Mouse (Mus musculus): Measurements from ENCODE around the gene Plcl2. TPM values are rescaled to one million over a fixed set of nuclear protein-coding genes. Genes with fewer than 3 reads are reported as not detected.

Plcl2 gene
- polyA plus RNA-seq, 1 experiment from 2014 or later: 2.4 TPM

DNA sequence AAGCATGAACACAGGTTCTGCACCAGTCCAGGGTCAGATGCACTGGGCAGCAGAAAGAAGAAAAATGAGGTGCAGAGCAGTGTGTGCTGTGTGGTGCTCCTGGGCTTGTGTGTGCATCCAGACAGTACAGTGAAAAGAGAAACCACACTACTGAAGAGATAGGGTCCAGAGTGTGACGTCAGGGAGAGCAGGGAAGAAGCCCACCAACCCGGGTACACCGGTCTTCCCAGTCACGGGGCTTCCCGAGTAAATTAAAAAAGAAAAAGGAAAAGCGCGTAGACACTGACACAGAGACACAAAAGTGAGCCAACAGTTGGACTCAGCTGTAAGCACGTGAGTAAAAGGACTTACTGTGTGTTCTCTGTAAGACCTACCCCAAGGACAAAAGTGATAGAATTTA, 149.7 kb downstream of the Plcl2 start:
- Histone ChIP-seq H3K27ac (ENCODE audit: low read length) (no peak overlapping the region), H3K4me3 (ENCODE audit: low read length) (no peak overlapping the region), H3K4me2 (ENCODE audit: low read depth, low read length) (no peak overlapping the region), H3K36me3 (ENCODE audit: control insufficient read depth, insufficient read depth, low read length) (no peaks in the 10 kb centered on the region), H3K4me1 (replicated peaks; ENCODE audit: control insufficient read depth, insufficient read depth, low read length) (0 out of 2 replicates have a peak, but pooled peaks cover 4% of the 10 kb centered on the region), H3K9me3 (ENCODE audit: control insufficient read depth, low read length) (no peaks in the 10 kb centered on the region), H3K9ac (ENCODE audit: low read length) (no peak overlapping the region), H3K27me3 (ENCODE audit: control insufficient read depth, insufficient read depth, low read depth, low read length) (no peaks in the 10 kb centered on the region)
- 93% methylated on average over 8 of the region's 8 CpGs for WGBS
- no peak for ATAC-seq (ENCODE audit: low read depth)

DNA sequence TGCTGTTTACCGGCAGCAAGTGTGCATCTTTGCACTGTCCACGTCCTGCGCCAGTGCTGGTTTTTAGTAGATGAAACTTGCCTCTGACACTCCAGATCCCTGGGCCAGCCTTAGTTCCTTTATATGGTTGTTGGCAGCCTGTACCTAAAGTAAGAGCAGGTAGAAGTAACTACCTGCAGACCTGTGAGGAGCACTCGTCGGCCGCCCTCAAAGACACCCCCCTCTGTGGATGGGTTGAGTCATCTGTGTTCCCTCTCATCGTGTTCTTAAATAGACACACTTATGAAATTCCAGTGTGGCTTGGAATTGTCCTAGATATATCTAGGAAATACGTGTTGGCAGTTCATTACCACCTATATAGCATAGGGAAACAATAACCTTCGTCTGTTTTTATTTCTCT, 158.4 kb downstream of the Plcl2 start:
- H3K4me2 ChIP-seq (ENCODE audit: low read depth, low read length): no peak overlapping the region
- H3K9me3 ChIP-seq (ENCODE audit: control insufficient read depth, low read length): no peaks in the 10 kb centered on the region
- WGBS: 88% methylated on average over 9 of the region's 9 CpGs
- no peaks in the 10 kb centered on the region for H3K27me3 ChIP-seq (ENCODE audit: control insufficient read depth, insufficient read depth, low read depth, low read length)
- no peak overlapping the region for H3K4me3 ChIP-seq (ENCODE audit: low read length)
- no peaks in the 10 kb centered on the region for H3K36me3 ChIP-seq (ENCODE audit: control insufficient read depth, insufficient read depth, low read length)
- no peak overlapping the region for H3K27ac ChIP-seq (ENCODE audit: low read length)
- no peaks in the 10 kb centered on the region for H3K4me1 ChIP-seq (replicated peaks; ENCODE audit: control insufficient read depth, insufficient read depth, low read length)
- H3K9ac ChIP-seq (ENCODE audit: low read length): no peak overlapping the region
- ATAC-seq (ENCODE audit: low read depth): no peak

DNA sequence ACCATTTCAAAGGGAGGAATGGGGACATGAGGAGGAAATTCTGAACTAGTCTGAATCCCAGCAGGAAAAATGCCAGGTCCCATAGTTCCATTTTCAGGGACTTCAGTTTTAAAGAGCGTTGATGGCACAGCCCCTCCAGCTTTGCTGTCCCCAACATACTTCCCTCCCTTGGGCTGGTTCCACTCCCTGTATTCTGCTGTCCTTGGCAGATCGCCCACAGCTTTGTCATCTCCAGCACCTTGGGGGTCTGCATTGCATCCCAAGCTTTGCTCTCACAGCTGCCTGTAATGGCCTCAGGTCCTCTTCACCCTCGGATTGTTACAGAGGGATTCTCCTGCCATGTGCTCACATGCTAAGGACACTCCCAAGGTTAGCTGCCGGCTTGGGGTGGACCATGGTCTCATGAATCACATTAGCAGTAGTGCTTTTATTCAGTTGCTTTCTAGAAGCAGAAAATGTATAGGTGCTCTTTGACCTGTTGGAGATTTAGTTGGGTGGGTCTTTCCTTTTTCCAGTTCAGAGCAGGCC, 159.5 kb downstream of the Plcl2 start:
- Histone ChIP-seq H3K9ac (ENCODE audit: low read length) (no peak overlapping the region), H3K9me3 (ENCODE audit: control insufficient read depth, low read length) (no peaks in the 10 kb centered on the region), H3K4me3 (ENCODE audit: low read length) (no peak overlapping the region), H3K27me3 (ENCODE audit: control insufficient read depth, insufficient read depth, low read depth, low read length) (no peaks in the 10 kb centered on the region), H3K4me2 (ENCODE audit: low read depth, low read length) (no peak overlapping the region), H3K36me3 (ENCODE audit: control insufficient read depth, insufficient read depth, low read length) (no peaks in the 10 kb centered on the region), H3K27ac (ENCODE audit: low read length) (no peak overlapping the region), H3K4me1 (replicated peaks; ENCODE audit: control insufficient read depth, insufficient read depth, low read length) (no peaks in the 10 kb centered on the region)
- WGBS: 72% methylated on average over 4 of the region's 4 CpGs
- ATAC-seq (ENCODE audit: low read depth): no peak

DNA sequence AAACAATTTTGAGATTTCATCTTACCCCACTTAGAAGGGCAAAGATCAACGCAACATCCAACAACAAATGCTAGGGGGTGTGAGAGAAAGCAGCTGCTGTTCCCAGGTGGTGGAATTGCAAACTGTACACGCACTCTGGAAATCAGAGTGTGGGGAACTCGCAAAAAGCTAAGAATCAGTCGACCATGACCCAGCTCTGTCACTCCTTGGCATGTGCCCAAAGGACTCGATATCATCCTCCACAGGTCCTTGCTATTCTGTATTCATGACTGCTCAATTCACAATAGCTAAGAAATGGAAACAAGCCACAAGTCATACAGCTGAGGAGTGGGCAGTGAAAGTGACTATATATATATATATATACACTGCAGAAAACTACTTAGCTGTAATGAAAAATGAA, 162.2 kb downstream of the Plcl2 start:
- no peak for ATAC-seq (ENCODE audit: low read depth)
- WGBS: 57% methylated on average over 5 of the region's 5 CpGs
- H3K4me3 ChIP-seq (ENCODE audit: low read length): no peak overlapping the region

DNA sequence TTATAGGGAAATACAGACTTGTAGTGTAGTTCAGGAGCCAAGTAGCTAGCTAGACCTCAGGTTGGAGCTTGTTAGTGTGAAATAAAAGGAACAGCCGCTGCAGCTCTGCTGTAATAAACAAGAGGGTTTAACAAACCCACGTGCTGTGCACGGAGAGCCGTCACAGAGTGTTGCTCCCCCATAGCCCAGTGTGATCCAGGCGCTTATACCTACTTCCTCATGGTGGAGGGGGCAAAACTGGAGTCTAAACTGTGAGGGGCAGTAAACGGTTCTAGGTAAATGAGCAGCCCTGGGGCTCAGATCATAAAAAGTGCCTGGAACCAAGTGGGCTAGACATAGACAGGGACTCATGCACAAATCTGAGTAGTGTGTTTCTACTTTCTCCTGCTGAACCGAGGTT, 165.4 kb downstream of the Plcl2 start:
- no peak for ATAC-seq (ENCODE audit: low read depth)
- Histone ChIP-seq H3K4me2 (ENCODE audit: low read depth, low read length) (no peak overlapping the region), H3K27me3 (ENCODE audit: control insufficient read depth, insufficient read depth, low read depth, low read length) (no peaks in the 10 kb centered on the region), H3K9me3 (ENCODE audit: control insufficient read depth, low read length) (no peaks in the 10 kb centered on the region), H3K4me3 (ENCODE audit: low read length) (no peak overlapping the region), H3K4me1 (replicated peaks; ENCODE audit: control insufficient read depth, insufficient read depth, low read length) (peaks cover 14% of the 10 kb centered on the region; the same call in 1 of the 2 replicates), H3K36me3 (ENCODE audit: control insufficient read depth, insufficient read depth, low read length) (no peaks in the 10 kb centered on the region), H3K9ac (ENCODE audit: low read length) (no peak overlapping the region), H3K27ac (ENCODE audit: low read length) (peak overlapping the region; percentile 58)
- WGBS: 72% methylated on average over 7 of the region's 7 CpGs

More for the DNA sequence above, 162.2 kb downstream of the Plcl2 start:
- Histone ChIP-seq H3K9ac (ENCODE audit: low read length) (no peak overlapping the region), H3K4me2 (ENCODE audit: low read depth, low read length) (no peak overlapping the region), H3K27me3 (ENCODE audit: control insufficient read depth, insufficient read depth, low read depth, low read length) (no peaks in the 10 kb centered on the region), H3K4me1 (replicated peaks; ENCODE audit: control insufficient read depth, insufficient read depth, low read length) (0 out of 2 replicates have a peak, but pooled peaks cover 2% of the 10 kb centered on the region), H3K36me3 (ENCODE audit: control insufficient read depth, insufficient read depth, low read length) (no peaks in the 10 kb centered on the region), H3K9me3 (ENCODE audit: control insufficient read depth, low read length) (no peaks in the 10 kb centered on the region), H3K27ac (ENCODE audit: low read length) (no peak overlapping the region)

DNA sequence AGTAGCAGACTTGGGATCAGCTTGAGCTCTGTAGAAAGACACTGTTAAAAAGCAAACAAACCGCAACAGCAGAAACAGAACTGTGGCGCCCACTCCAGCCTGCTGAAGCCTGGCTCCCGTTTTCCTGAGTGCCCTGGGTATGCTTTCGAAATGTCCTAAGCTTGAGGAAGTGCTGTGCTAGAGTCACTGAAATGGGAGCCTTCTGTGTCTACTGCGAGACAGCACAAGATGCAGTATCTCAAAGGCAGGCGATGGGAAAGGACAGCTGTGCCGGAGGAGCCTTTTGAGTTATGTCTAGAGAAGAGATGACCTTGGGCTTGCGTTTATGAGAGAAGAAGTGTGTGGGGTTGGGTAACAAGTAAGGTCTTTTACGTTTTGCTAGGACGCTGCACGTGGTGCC, 166.0 kb downstream of the Plcl2 start:
- Histone ChIP-seq H3K4me3 (ENCODE audit: low read length) (no peak overlapping the region), H3K4me2 (ENCODE audit: low read depth, low read length) (no peak overlapping the region), H3K36me3 (ENCODE audit: control insufficient read depth, insufficient read depth, low read length) (no peaks in the 10 kb centered on the region), H3K4me1 (replicated peaks; ENCODE audit: control insufficient read depth, insufficient read depth, low read length) (peaks cover 14% of the 10 kb centered on the region; the same call in 1 of the 2 replicates), H3K9me3 (ENCODE audit: control insufficient read depth, low read length) (no peaks in the 10 kb centered on the region), H3K27me3 (ENCODE audit: control insufficient read depth, insufficient read depth, low read depth, low read length) (no peaks in the 10 kb centered on the region), H3K27ac (ENCODE audit: low read length) (peak overlapping the region; percentile 58), H3K9ac (ENCODE audit: low read length) (no peak overlapping the region)
- 58% methylated on average over 11 of the region's 11 CpGs for WGBS
- peak; percentile 59; the same call in 1 of the 2 replicates for ATAC-seq (ENCODE audit: low read depth)

DNA sequence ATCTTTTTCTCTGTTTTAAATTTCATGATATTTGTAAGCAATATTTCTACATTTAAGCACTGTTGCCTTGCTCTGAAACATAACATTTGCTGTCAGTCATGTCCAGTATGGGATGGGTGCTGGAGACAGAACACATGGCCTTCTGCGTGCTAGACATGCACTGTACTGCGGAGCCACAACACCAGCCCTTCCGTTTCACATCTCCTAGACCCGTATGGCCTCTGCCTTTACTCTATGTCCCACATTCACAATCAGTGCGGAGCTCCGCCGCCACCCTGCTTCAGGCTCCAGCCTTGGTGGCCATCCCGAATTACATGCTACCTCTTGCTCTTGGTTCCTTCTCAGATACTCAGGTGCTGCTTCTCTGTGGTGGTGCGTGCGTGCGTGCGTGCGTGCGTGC, 168.1 kb downstream of the Plcl2 start:
- H3K4me1 ChIP-seq (replicated peaks; ENCODE audit: control insufficient read depth, insufficient read depth, low read length): peaks cover 14% of the 10 kb centered on the region; the same call in 1 of the 2 replicates
- H3K4me3 ChIP-seq (ENCODE audit: low read length): no peak overlapping the region
- no peak overlapping the region for H3K9ac ChIP-seq (ENCODE audit: low read length)
- no peak for ATAC-seq (ENCODE audit: low read depth)
- H3K4me2 ChIP-seq (ENCODE audit: low read depth, low read length): no peak overlapping the region
- H3K36me3 ChIP-seq (ENCODE audit: control insufficient read depth, insufficient read depth, low read length): no peaks in the 10 kb centered on the region
- WGBS: 90% methylated on average over 14 of the region's 14 CpGs
- no peaks in the 10 kb centered on the region for H3K27me3 ChIP-seq (ENCODE audit: control insufficient read depth, insufficient read depth, low read depth, low read length)
- H3K9me3 ChIP-seq (ENCODE audit: control insufficient read depth, low read length): no peaks in the 10 kb centered on the region
- peak overlapping the region; percentile 72 for H3K27ac ChIP-seq (ENCODE audit: low read length)

DNA sequence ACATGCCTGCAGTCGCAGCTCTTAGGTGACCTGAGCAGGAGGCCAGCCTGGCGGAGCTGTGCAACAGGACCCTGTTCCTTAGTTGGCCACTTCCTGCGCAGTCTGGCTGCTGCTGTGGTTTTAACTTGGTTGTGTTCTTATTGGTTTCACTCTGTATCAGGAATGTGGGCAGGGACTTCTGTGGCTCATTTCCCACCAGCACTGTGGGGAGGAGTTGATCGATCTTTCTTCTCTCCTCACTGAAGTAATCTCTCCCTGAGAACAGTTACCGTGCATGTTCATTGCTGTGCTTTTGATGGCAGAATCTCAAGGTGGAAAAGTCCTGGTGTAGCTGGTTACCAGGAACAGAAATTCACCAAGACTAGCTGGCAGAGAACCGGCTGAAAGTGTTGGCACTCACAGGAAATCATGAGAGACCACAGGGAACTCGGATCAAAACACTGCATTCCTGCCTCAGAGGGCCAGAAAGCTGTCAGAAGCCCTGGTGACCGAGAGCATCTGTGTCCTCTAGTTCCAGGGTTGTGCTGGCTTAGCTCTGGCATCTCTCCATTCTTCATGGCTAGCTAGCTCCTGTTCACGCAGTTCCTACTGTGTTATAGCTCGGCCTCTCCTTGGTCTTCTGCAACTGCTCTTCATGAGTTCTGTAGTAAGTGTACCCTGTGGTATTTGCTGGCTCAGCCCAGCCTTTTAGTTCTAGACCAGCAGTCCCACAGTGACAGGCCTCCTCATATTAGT, 168.9 kb downstream of the Plcl2 start:
- H3K4me2 ChIP-seq (ENCODE audit: low read depth, low read length): peak overlapping the region; percentile 24
- no peak overlapping the region for H3K9ac ChIP-seq (ENCODE audit: low read length)
- H3K4me1 ChIP-seq (replicated peaks; ENCODE audit: control insufficient read depth, insufficient read depth, low read length): peaks cover 14% of the 10 kb centered on the region; the same call in 1 of the 2 replicates
- peak; percentile 83 for ATAC-seq (ENCODE audit: low read depth)
- H3K4me3 ChIP-seq (ENCODE audit: low read length): no peak overlapping the region
- H3K27ac ChIP-seq (ENCODE audit: low read length): peak overlapping the region; percentile 72
- 35% methylated on average over 10 of the region's 10 CpGs for WGBS
- H3K9me3 ChIP-seq (ENCODE audit: control insufficient read depth, low read length): no peaks in the 10 kb centered on the region
- no peaks in the 10 kb centered on the region for H3K27me3 ChIP-seq (ENCODE audit: control insufficient read depth, insufficient read depth, low read depth, low read length)
- H3K36me3 ChIP-seq (ENCODE audit: control insufficient read depth, insufficient read depth, low read length): no peaks in the 10 kb centered on the region

DNA sequence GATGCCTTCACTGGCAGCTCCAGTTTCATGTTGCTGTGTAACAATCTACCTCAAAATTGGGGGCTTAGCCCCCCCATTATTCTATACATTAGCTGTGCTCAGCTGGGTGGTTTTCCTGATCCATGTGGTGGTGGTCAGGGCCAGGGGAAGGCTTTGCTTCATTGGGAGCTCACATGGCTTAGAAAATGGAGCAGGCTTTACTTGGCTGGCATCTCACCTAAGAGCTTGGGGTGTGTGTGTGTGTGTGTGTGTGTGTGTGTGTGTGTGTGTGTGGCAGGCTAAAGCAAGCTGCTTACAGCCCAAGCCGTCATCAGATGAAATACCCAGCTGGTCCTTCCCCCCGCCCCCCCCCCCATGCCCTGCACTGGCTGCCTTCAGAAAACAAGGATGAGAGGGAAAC, 169.5 kb downstream of the Plcl2 start:
- ATAC-seq (ENCODE audit: low read depth): peak; percentile 16
- H3K9ac ChIP-seq (ENCODE audit: low read length): no peak overlapping the region
- H3K27me3 ChIP-seq (ENCODE audit: control insufficient read depth, insufficient read depth, low read depth, low read length): no peaks in the 10 kb centered on the region
- peaks cover 14% of the 10 kb centered on the region; the same call in 1 of the 2 replicates for H3K4me1 ChIP-seq (replicated peaks; ENCODE audit: control insufficient read depth, insufficient read depth, low read length)
- no peaks in the 10 kb centered on the region for H3K9me3 ChIP-seq (ENCODE audit: control insufficient read depth, low read length)
- 74% methylated on average over 2 of the region's 2 CpGs for WGBS
- H3K4me3 ChIP-seq (ENCODE audit: low read length): no peak overlapping the region
- H3K4me2 ChIP-seq (ENCODE audit: low read depth, low read length): no peak overlapping the region
- no peaks in the 10 kb centered on the region for H3K36me3 ChIP-seq (ENCODE audit: control insufficient read depth, insufficient read depth, low read length)
- H3K27ac ChIP-seq (ENCODE audit: low read length): peak overlapping the region; percentile 72

Data from lung, embryonic 16.5 days (tissue).